Mouse (Mus musculus) hindlimb bud, embryonic 11.5 days (tissue): ENCODE measurements around the gene Bcl6b.

Experiments used
- DNase-seq: peaks from one replicate; pipeline ENCODE4 v3.0.0-alpha.2; 2012; ENCODE audit warnings: low read depth, low spot score; ENCODE audit errors: extremely low spot score

The Bcl6b gene

GRCm38 (mm10) chr11:70229260-70230010 lies at the start of gene Bcl6b:
Gene Bcl6b (minus strand): TSS chr11:70229798.
- DNase-seq, result no peak

- DNase-seq, result no peak
These were observed 49.4 kb upstream of the Bcl6b start for GRCm38 (mm10) chr11:70278961-70279360.

- no peak for DNase-seq
These were observed 42.0 kb upstream of the Bcl6b start for GRCm38 (mm10) chr11:70271641-70272040.

- no peak for DNase-seq
These were observed 36.8 kb upstream of the Bcl6b start for GRCm38 (mm10) chr11:70266405-70266804.

GRCm38 (mm10) chr11:70265819-70266218 lies 36.2 kb upstream of the Bcl6b start:
- DNase-seq, result no peak

- no peak for DNase-seq
These were observed 35.7 kb upstream of the Bcl6b start for GRCm38 (mm10) chr11:70265252-70265651.

GRCm38 (mm10) chr11:70259035-70259434 lies 29.4 kb upstream of the Bcl6b start:
- no peak for DNase-seq

- DNase-seq, result no peak
These were observed 25.4 kb upstream of the Bcl6b start, which contains the start of gene Alox12 for GRCm38 (mm10) chr11:70254931-70255531. Gene Alox12 (minus strand): TSS chr11:70255353.

- DNase-seq, result no peak
These were observed 24.7 kb upstream of the Bcl6b start for GRCm38 (mm10) chr11:70254337-70254736.

GRCm38 (mm10) chr11:70251853-70252252 lies 22.3 kb upstream of the Bcl6b start:
- no peak for DNase-seq

- no peak for DNase-seq
These were observed 20.6 kb upstream of the Bcl6b start for GRCm38 (mm10) chr11:70250150-70250549.

- DNase-seq, result no peak
These were observed 17.7 kb upstream of the Bcl6b start for GRCm38 (mm10) chr11:70247136-70247845.

GRCm38 (mm10) chr11:70242591-70242990 lies 13.0 kb upstream of the Bcl6b start:
- DNase-seq, result no peak

- DNase-seq, result peak; percentile 81
These were observed 10.1 kb upstream of the Bcl6b start, which contains the start of the genes Gm21988 and Rnasek for GRCm38 (mm10) chr11:70239541-70240279. Gene Gm21988 (minus strand): TSS chr11:70239830. Gene Rnasek (minus strand): TSS chr11:70239842.

- no peak for DNase-seq
These were observed 9.2 kb upstream of the Bcl6b start for GRCm38 (mm10) chr11:70238591-70239440.

GRCm38 (mm10) chr11:70237457-70238167 lies 8.0 kb upstream of the Bcl6b start, which contains the start of gene 0610010K14Rik:
Gene 0610010K14Rik (minus strand): TSS chr11:70237914.
- DNase-seq, result no peak

GRCm38 (mm10) chr11:70236717-70237116 lies 7.1 kb upstream of the Bcl6b start:
- DNase-seq, result no peak

GRCm38 (mm10) chr11:70235254-70235900 lies 5.8 kb upstream of the Bcl6b start:
- no peak for DNase-seq

GRCm38 (mm10) chr11:70234497-70234896 lies 4.9 kb upstream of the Bcl6b start:
- DNase-seq, result no peak
